Mouse (Mus musculus): ENCODE data around the gene Gm29797. TPM values are rescaled to one million over a fixed set of nuclear protein-coding genes. Genes with fewer than 3 reads are reported as not detected.

Gene Gm29797
- polyA plus RNA-seq, 1 experiment, result not detected

GRCm38 (mm10) chr2:181693339-181694280 lies 36.8 kb downstream of the Gm29797 start, which contains the start of gene Rgs19:
Gene Rgs19 (minus strand): TSS chr2:181693977.
- peak; percentile 81 to 89 for DNase-seq (ENCODE audit: low read depth in 1 of 2, low spot score in 2 of 2)
- H3K27me3 ChIP-seq (ENCODE audit: control insufficient read depth, insufficient read depth, low read length), result no peaks in the 10 kb centered on the region
- H3K4me1 ChIP-seq (ENCODE audit: control insufficient read depth, insufficient read depth, insufficient read length), result peaks cover 34% of the 10 kb centered on the region; the same call in 1 of the 2 replicates
- peak within 1 kb of the TSS; percentile 98 for H3K27ac ChIP-seq (ENCODE audit: insufficient read depth, low read length)
- TF ChIP-seq CTCF (IDR thresholded peaks at IDR 0.05; ENCODE audit: extremely low read depth, insufficient read depth, insufficient read length, insufficient replicate concordance) (no peak), POLR2A (IDR thresholded peaks at IDR 0.05; ENCODE audit: low read depth, low read length) (peak; percentile 37)
- H3K36me3 ChIP-seq (ENCODE audit: control insufficient read depth, insufficient read depth, low read length), result peaks cover 12% of the 10 kb centered on the region
- under 1% methylated on average over 75 of the region's 75 CpGs for WGBS
- peak within 1 kb of the TSS; percentile 78 for H3K4me3 ChIP-seq (ENCODE audit: extremely low read depth, insufficient read depth, insufficient read length)

- Histone ChIP-seq H3K4me3 (ENCODE audit: extremely low read depth, insufficient read depth, insufficient read length) (no peak overlapping the region), H3K4me1 (ENCODE audit: control insufficient read depth, insufficient read depth, insufficient read length) (peaks cover 31% of the 10 kb centered on the region; the same call in 1 of the 2 replicates), H3K36me3 (ENCODE audit: control insufficient read depth, insufficient read depth, low read length) (peaks cover 4% of the 10 kb centered on the region; the same call in 1 of the 2 replicates), H3K27ac (ENCODE audit: insufficient read depth, low read length) (no peak overlapping the region), H3K27me3 (ENCODE audit: control insufficient read depth, insufficient read depth, low read length) (no peaks in the 10 kb centered on the region)
- TF ChIP-seq CTCF (IDR thresholded peaks at IDR 0.05; ENCODE audit: extremely low read depth, insufficient read depth, insufficient read length, insufficient replicate concordance) (no peak), POLR2A (IDR thresholded peaks at IDR 0.05; ENCODE audit: low read depth, low read length) (no peak)
- 82% methylated on average over 3 of the region's 3 CpGs for WGBS
- no peak for DNase-seq (ENCODE audit: low read depth in 1 of 2, low spot score in 2 of 2)
Measured at GRCm38 (mm10) chr2:181694581-181694980, 37.7 kb downstream of the Gm29797 start.

- WGBS, result 79% methylated on average over 1 of the region's 1 CpGs
- Histone ChIP-seq H3K4me3 (ENCODE audit: extremely low read depth, insufficient read depth, insufficient read length) (no peak overlapping the region), H3K36me3 (ENCODE audit: control insufficient read depth, insufficient read depth, low read length) (peaks cover 1% of the 10 kb centered on the region; the same call in 1 of the 2 replicates), H3K4me1 (ENCODE audit: control insufficient read depth, insufficient read depth, insufficient read length) (peaks cover 19% of the 10 kb centered on the region; the same call in 1 of the 2 replicates), H3K27ac (ENCODE audit: insufficient read depth, low read length) (no peak overlapping the region), H3K27me3 (ENCODE audit: control insufficient read depth, insufficient read depth, low read length) (no peaks in the 10 kb centered on the region)
- TF ChIP-seq CTCF (IDR thresholded peaks at IDR 0.05; ENCODE audit: extremely low read depth, insufficient read depth, insufficient read length, insufficient replicate concordance) (no peak), POLR2A (IDR thresholded peaks at IDR 0.05; ENCODE audit: low read depth, low read length) (no peak)
- DNase-seq (ENCODE audit: low read depth in 1 of 2, low spot score in 2 of 2), result no peak
Measured at GRCm38 (mm10) chr2:181695776-181696175, 38.9 kb downstream of the Gm29797 start.

- Histone ChIP-seq H3K4me3 (ENCODE audit: extremely low read depth, insufficient read depth, insufficient read length) (no peak overlapping the region), H3K4me1 (ENCODE audit: control insufficient read depth, insufficient read depth, insufficient read length) (peaks cover 11% of the 10 kb centered on the region; the same call in 1 of the 2 replicates), H3K27me3 (ENCODE audit: control insufficient read depth, insufficient read depth, low read length) (no peaks in the 10 kb centered on the region), H3K27ac (ENCODE audit: insufficient read depth, low read length) (no peak overlapping the region), H3K36me3 (ENCODE audit: control insufficient read depth, insufficient read depth, low read length) (no peaks in the 10 kb centered on the region)
- DNase-seq (ENCODE audit: low read depth in 1 of 2, low spot score in 2 of 2), result no peak
- WGBS, result 92% methylated on average over 33 of the region's 33 CpGs
- no peak for TF ChIP-seq CTCF (IDR thresholded peaks at IDR 0.05; ENCODE audit: extremely low read depth, insufficient read depth, insufficient read length, insufficient replicate concordance)
- no peak for TF ChIP-seq POLR2A (IDR thresholded peaks at IDR 0.05; ENCODE audit: low read depth, low read length)
Measured at GRCm38 (mm10) chr2:181696801-181697420, 40.1 kb downstream of the Gm29797 start.

GRCm38 (mm10) chr2:181698241-181698640 lies 41.4 kb downstream of the Gm29797 start, which contains the start of gene Lkaaear1:
Gene Lkaaear1 (minus strand): TSS chr2:181698442.
- peaks cover 5% of the 10 kb centered on the region; the same call in 1 of the 2 replicates for H3K4me1 ChIP-seq (ENCODE audit: control insufficient read depth, insufficient read depth, insufficient read length)
- H3K36me3 ChIP-seq (ENCODE audit: control insufficient read depth, insufficient read depth, low read length), result no peaks in the 10 kb centered on the region
- WGBS, result 49% methylated on average over 5 of the region's 5 CpGs
- no peak within 1 kb of the TSS for H3K27ac ChIP-seq (ENCODE audit: insufficient read depth, low read length)
- no peak within 1 kb of the TSS for H3K4me3 ChIP-seq (ENCODE audit: extremely low read depth, insufficient read depth, insufficient read length)
- no peak for DNase-seq (ENCODE audit: low read depth in 1 of 2, low spot score in 2 of 2)
- H3K27me3 ChIP-seq (ENCODE audit: control insufficient read depth, insufficient read depth, low read length), result no peaks in the 10 kb centered on the region
- TF ChIP-seq CTCF (IDR thresholded peaks at IDR 0.05; ENCODE audit: extremely low read depth, insufficient read depth, insufficient read length, insufficient replicate concordance), result no peak
- TF ChIP-seq POLR2A (IDR thresholded peaks at IDR 0.05; ENCODE audit: low read depth, low read length), result no peak

GRCm38 (mm10) chr2:181706668-181707067 lies 49.8 kb downstream of the Gm29797 start:
- no peaks in the 10 kb centered on the region for H3K27me3 ChIP-seq (ENCODE audit: control insufficient read depth, insufficient read depth, low read length)
- no peaks in the 10 kb centered on the region for H3K36me3 ChIP-seq (ENCODE audit: control insufficient read depth, insufficient read depth, low read length)
- peak; percentile 35 to 42 for DNase-seq (ENCODE audit: low read depth in 1 of 2, low spot score in 2 of 2)
- no peak overlapping the region for H3K4me3 ChIP-seq (ENCODE audit: extremely low read depth, insufficient read depth, insufficient read length)
- no peak overlapping the region for H3K27ac ChIP-seq (ENCODE audit: insufficient read depth, low read length)
- 31% methylated on average over 4 of the region's 4 CpGs for WGBS
- no peaks in the 10 kb centered on the region for H3K4me1 ChIP-seq (ENCODE audit: control insufficient read depth, insufficient read depth, insufficient read length)
- TF ChIP-seq CTCF (IDR thresholded peaks at IDR 0.05; ENCODE audit: extremely low read depth, insufficient read depth, insufficient read length, insufficient replicate concordance) (peak; percentile 35; the same call in 1 of the 2 replicates), POLR2A (IDR thresholded peaks at IDR 0.05; ENCODE audit: low read depth, low read length) (no peak)

Other genes with a start within 250 kb of the Gm29797 start
- 9.6 and 10.9 TPM in 2 replicates for gene Zbtb46, start 197.6 kb upstream of the Gm29797 start, polyA plus RNA-seq (2012; rRNA removed)
- gene Abhd16b, start 163.8 kb upstream of the Gm29797 start, polyA plus RNA-seq (2012; rRNA removed), result 0.15 and 0.36 TPM in 2 replicates
- gene Tpd52l2, start 159.9 kb upstream of the Gm29797 start, polyA plus RNA-seq (2012; rRNA removed), result 17.5 and 18.8 TPM in 2 replicates
- gene Dnajc5, start 136.5 kb upstream of the Gm29797 start, polyA plus RNA-seq (2012; rRNA removed), result 54.4 and 59.4 TPM in 2 replicates
- 170 and 197 TPM in 2 replicates for gene Uckl1, start 72.1 kb upstream of the Gm29797 start, polyA plus RNA-seq (2012; rRNA removed)
- 11.6 and 11.8 TPM in 2 replicates for gene Prpf6, start 65.2 kb upstream of the Gm29797 start, polyA plus RNA-seq (2012; rRNA removed)
- 32.3 and 42.2 TPM in 2 replicates for gene Zfp512b, start 64.2 kb upstream of the Gm29797 start, polyA plus RNA-seq (2012; rRNA removed)
- gene Samd10, start 57.8 kb upstream of the Gm29797 start, polyA plus RNA-seq (2012; rRNA removed), result 15.0 and 22.8 TPM in 2 replicates
- 47.5 and 73.4 TPM in 2 replicates for gene Sox18, start 14.6 kb downstream of the Gm29797 start, polyA plus RNA-seq (2012; rRNA removed)
- 15.9 and 17.1 TPM in 2 replicates for gene Tcea2, start 23.3 kb downstream of the Gm29797 start, polyA plus RNA-seq (2012; rRNA removed)
- gene Rgs19, start 36.9 kb downstream of the Gm29797 start, polyA plus RNA-seq (2012; rRNA removed), result 209 and 239 TPM in 2 replicates
- gene Lkaaear1, start 41.4 kb downstream of the Gm29797 start, polyA plus RNA-seq (2012; rRNA removed), result not detected in 2 replicates
- gene Oprl1, start 58.0 kb downstream of the Gm29797 start, polyA plus RNA-seq (2012; rRNA removed), result 0.09 and 0.13 TPM in 2 replicates
- not detected in 2 replicates for gene Myt1, start 106.3 kb downstream of the Gm29797 start, polyA plus RNA-seq (2012; rRNA removed)
- 18.6 and 21.9 TPM in 2 replicates for gene Pcmtd2, start 180.8 kb downstream of the Gm29797 start, polyA plus RNA-seq (2012; rRNA removed)
- 2.8 and 3.2 TPM in 2 replicates for gene Polr3k, start 207.3 kb downstream of the Gm29797 start, polyA plus RNA-seq (2012; rRNA removed)

All from spleen, adult 2 months (tissue).